Mouse (Mus musculus) myocyte (in vitro differentiated cells): Measurements from ENCODE around the gene Clpb.

Experiments
- E2F4 ChIP-seq: IDR thresholded peaks from one replicate; pipeline ENCODE4 v1.6.1; 2011; ENCODE audit warnings: mild to moderate bottlenecking, control low read depth, moderate library complexity; ENCODE audit not compliant: insufficient read depth
- MAX ChIP-seq: IDR thresholded peaks from one replicate; pipeline ENCODE4 v1.6.1; 2011; ENCODE audit warnings: low read depth, mild to moderate bottlenecking, control low read depth
- MYOD1 ChIP-seq, 3 experiments: IDR thresholded peaks; one replicate each; pipeline ENCODE4 v1.6.1; 2011; ENCODE audit warnings: control low read depth in 2 of 3, low read depth in 2 of 3, mild to moderate bottlenecking in 2 of 3, moderate library complexity in 1 of 3; ENCODE audit not compliant: insufficient read length in 2 of 3, control insufficient read depth in 1 of 3
- POLR2A ChIP-seq: IDR thresholded peaks from one replicate; pipeline ENCODE4 v1.6.1; 2011; ENCODE audit warnings: low read depth, mild to moderate bottlenecking, control low read depth, moderate library complexity; ENCODE audit not compliant: insufficient read length
- SRF ChIP-seq: IDR thresholded peaks from one replicate; pipeline ENCODE4 v1.6.1; 2011; ENCODE audit warnings: low read depth; ENCODE audit not compliant: control insufficient read depth, insufficient read length
- TCF12 ChIP-seq: IDR thresholded peaks from one replicate; pipeline ENCODE4 v1.6.1; 2011; ENCODE audit warnings: mild to moderate bottlenecking, control low read depth; ENCODE audit not compliant: poor library complexity, insufficient read depth, severe bottlenecking
- USF1 ChIP-seq: IDR thresholded peaks from one replicate; pipeline ENCODE4 v1.6.1; 2011; ENCODE audit warnings: low read depth, mild to moderate bottlenecking, control low read depth, moderate library complexity

DNA sequence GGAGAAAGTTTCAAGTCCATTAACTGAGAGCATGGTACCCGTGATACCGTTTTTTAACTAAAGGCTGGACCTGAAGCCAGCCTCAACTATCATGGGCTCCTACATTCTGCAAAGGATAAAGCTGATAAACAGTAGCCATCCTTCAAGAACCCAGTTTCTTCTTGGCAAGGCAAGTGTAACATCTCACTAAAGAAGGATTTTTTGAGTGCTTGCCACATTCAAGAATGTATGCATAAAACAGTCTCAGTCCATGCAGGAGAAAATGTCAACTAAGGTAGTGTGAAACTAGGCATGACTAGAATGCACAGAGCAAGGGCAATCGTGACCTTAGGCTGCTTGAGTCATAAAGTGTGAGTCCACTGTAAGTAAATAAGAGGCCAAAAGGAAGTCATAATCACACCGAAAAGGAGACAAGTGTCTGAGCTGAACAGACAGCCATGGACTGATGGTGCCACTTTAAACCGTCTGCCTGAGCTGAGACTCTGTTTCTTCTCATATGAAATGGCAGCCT is 51.7 kb downstream of the Clpb start:
- no peak for TF ChIP-seq POLR2A
- TF ChIP-seq MAX, result no peak
- no peak for TF ChIP-seq USF1
- TF ChIP-seq TCF12, result no peak
- no peak for TF ChIP-seq MYOD1 (IDR thresholded peaks at IDR 0.05; ENCODE audit: control insufficient read depth in 1 of 3, insufficient read length in 2 of 3, low read depth in 2 of 3)
- no peak for TF ChIP-seq SRF
- TF ChIP-seq E2F4, result no peak
